Mouse (Mus musculus) gastrocnemius, postnatal 14 days (tissue): ENCODE data around the gene Nom1. TPM values are rescaled to one million over a fixed set of nuclear protein-coding genes. Genes with fewer than 3 reads are reported as not detected.
"Not testable (repeated sequence)": the region's sequence is repeated elsewhere in the genome, so short reads cannot be mapped to it uniquely, and the experiment has no call there.

ENCODE experiments used
- DNase-seq: peaks from one replicate; pipeline ENCODE4 v3.0.0; 2021; ENCODE audit warnings: mixed read lengths
- intact Hi-C: fragments of 180-260 bp; cut with DNase I; formaldehyde crosslinking; loops from one replicate; pipeline ENCODE4 v1.15.1; 2025; ENCODE audit warnings: low total_unique reads
- long read RNA-seq, 2 experiments: library from polyadenylated mRNA; stranded (forward); transcript quantifications; one replicate each; pipeline ENCODE4 v2.0.0; 2021
- total RNA-seq, 2 experiments: library from RNA; stranded (reverse); gene quantifications; 2 replicates each; pipeline ENCODE4 v1.2.3; 2021

The Nom1 gene
- total RNA-seq = 1 to 10 TPM; 8.4 to 9.2 TPM
- long read RNA-seq, experiment 1, full-length matches to known transcripts = 12 of 14 reads
- long read RNA-seq, experiment 1, partial matches to known transcripts = 0 of 14 reads
- long read RNA-seq, experiment 1, other reads (novel, unspliced or antisense) = 2 of 14 reads
- long read RNA-seq, experiment 2, full-length matches to known transcripts = 24 of 26 reads
- long read RNA-seq, experiment 2, partial matches to known transcripts = 1 of 26 reads
- long read RNA-seq, experiment 2, other reads (novel, unspliced or antisense) = 1 of 26 reads

DNA sequence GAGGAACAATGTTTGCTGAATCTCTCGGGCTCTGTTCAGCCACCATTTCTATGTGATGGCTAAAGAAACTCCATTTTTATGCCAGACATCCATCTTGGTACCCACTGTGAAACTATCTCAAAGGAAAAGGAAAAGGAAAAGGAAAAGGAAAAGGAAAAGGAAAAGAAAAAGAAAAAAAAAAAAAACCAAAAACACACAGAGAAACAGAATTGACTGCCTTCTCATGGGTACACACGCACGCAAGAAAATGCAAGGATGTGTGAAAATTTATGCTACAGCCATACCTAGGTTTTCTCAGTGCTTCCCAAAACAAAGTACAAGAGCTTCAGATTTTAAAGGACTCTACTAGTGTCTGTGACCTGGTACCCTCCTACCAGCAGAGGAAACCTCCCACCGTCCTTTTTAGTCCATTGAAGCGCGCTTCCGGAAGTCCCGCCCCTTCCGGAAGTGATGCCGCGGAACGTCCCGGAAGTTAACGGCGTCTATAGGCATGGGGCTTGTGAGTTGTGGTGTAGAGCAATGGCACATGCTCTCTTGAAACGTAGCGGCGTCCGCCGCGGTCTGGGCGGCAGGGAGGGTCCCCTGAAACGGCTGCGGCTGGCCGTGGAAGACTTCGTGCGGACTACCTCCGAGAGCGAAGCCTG, at the start of gene Nom1:
TSS of gene Nom1 (plus strand) at position 437 of the 644 bp plus-strand sequence.
- peak; percentile 85 for DNase-seq
- intact Hi-C loops = no loop called here

DNA sequence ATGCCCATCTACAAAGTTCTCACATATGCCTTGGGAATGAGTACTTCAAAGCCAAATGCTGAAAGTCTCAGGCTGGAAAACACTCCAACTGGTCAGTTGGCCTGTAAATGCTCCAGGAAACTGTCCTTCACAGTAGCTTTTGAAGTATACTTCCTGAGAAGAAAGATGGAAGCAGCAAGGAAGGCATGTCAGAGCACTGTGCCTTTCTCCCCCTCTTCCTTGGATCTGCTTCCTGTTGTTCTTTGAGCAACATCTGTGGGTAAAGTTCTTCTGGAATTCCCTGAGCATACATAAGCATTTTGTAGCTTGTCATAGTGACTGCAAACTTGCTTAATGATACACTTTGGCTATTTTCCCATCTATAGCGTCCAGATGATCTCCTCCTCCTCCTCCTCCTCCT, 46.9 kb upstream of the Nom1 start:
- DNase-seq = no peak
- intact Hi-C loops = loop anchor here (5.0 kb wide), 1 partner anchor 300 kb away; no protein-coding TSS in a partner anchor

DNA sequence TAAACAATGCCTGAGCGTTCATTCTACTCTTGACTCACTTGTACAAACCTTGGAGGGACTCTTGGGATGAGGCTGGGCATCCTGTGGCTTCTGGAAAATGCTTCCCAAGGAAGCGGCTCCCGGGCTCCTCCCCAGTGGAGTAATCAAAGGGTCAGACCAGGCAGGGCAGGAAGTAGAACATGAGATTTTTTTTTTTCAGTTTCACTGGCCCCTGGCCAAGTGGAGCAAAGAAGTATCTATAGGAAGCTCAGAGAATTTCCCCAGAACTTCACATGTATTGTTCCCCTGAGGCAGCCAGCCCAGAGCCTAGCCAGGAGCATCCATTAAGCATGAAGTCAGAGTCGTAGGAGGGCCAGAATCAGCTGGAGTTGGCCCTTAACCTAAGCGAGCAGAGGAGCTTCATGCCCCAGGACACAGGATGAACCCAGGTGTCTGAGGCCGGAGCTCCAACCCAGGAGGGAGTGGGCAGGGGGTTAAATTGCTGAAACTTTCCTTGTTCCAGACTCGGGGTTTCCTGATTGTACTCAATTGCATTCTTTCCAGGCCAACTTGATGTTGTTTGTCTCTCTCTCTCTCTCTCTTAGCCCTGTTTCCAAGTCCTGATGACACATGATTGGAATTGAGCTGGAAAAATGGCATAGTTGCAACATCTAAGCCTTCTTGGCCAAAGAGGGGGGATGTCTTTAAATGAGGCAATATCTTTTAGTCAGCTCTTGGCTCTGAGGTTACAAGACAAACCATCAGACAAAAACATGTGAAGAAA, 46.1 kb upstream of the Nom1 start:
- peak; percentile 44 for DNase-seq
- intact Hi-C loops = loop anchor here (5.0 kb wide), 1 partner anchor 299 kb away; no protein-coding TSS in a partner anchor

GRCm38 (mm10) chr5:29388944-29389765, 45.3 kb upstream of the Nom1 start:
- peak; percentile 84 for DNase-seq
- intact Hi-C loops = loop anchor here (5.0 kb wide), 1 partner anchor 298 kb away; no protein-coding TSS in a partner anchor

- no peak for DNase-seq
Observed at GRCm38 (mm10) chr5:29398427-29398826, 36.0 kb upstream of the Nom1 start.

DNA sequence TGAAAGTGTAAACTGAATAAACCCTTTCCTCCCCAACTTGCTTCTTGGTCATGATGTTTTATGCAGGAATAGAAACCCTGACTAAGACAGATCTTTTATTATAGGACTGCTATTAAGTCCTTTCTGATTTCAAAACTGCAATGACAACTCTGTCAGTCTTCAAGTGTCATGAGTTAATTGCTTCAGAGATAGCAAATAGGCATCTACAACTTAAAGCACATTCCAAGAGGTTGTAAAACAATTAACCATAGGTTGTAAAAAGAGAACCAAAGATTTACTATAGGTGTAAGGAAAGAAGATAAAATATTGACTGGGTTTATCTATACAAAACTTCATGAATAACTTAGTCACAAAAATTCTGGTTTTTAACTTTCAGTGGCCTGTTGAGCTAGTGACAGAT, 23.6 kb upstream of the Nom1 start:
- no peak for DNase-seq
- intact Hi-C loops = no loop called here

More at GRCm38 (mm10) chr5:29398427-29398826, 36.0 kb upstream of the Nom1 start:
- intact Hi-C loops = no loop called here

GRCm38 (mm10) chr5:29413041-29413440, 21.4 kb upstream of the Nom1 start:
- no peak for DNase-seq
- intact Hi-C loops = no loop called here

GRCm38 (mm10) chr5:29423330-29423729, 11.1 kb upstream of the Nom1 start:
- intact Hi-C loops, DNase-seq: not testable (repeated sequence)

- intact Hi-C loops = no loop called here
- DNase-seq = peak; percentile 48
Observed at GRCm38 (mm10) chr5:29434872-29435358, 451 bp downstream of the Nom1 start.

DNA sequence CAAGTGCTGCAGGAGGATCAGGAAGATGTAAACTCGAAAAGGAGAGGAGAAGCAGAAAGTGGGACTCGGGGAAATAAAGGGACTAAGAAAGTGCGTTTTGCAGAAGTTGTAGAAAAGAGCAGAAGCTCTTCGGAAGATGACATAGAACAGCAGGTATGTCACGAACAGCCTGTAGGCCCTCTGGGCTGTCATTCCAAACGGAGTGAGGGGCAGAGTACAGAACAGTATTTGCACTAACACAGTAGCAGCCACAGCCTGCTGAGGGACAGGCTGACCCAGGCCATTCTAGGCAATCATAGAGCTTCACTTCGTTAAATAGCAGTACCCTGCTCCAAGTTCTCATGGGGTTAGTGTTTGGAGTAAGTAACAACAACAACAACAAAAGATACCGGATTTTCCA, 1.0 kb downstream of the Nom1 start:
- intact Hi-C loops = no loop called here

GRCm38 (mm10) chr5:29436728-29437127, 2.3 kb downstream of the Nom1 start:
- intact Hi-C loops, DNase-seq: not testable (repeated sequence)

More for the DNA sequence above, 1.0 kb downstream of the Nom1 start:
- DNase-seq = no peak

- intact Hi-C loops = no loop called here
- DNase-seq = no peak
Observed at GRCm38 (mm10) chr5:29445275-29445674, 10.8 kb downstream of the Nom1 start.

DNA sequence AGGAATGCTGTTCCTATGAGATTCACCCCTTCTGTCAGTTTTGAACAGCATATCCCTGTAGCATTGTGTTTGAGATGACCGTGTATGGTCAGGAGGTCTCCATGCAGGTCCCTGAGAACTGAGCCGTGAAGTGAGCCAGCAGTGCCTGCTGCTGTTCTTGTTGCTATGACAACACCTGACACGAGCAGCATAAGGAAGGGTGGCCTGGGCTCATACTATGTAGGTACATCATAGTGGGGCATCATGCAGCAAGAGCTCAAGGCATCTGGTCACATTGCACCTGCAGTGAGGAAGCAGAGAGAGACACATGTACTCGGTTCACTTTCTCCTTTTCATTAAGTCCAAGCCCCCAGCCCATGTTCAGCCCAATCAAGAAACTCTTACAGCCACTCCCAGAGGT, 17.9 kb downstream of the Nom1 start:
- intact Hi-C loops = no loop called here
- DNase-seq = no peak

GRCm38 (mm10) chr5:29456895-29457656, 22.6 kb downstream of the Nom1 start:
- no peak for DNase-seq
- intact Hi-C loops = no loop called here

GRCm38 (mm10) chr5:29462943-29463686, 28.7 kb downstream of the Nom1 start:
- intact Hi-C loops = no loop called here
- no peak for DNase-seq

- intact Hi-C loops = no loop called here
- no peak for DNase-seq
Observed at GRCm38 (mm10) chr5:29467489-29468350, 33.3 kb downstream of the Nom1 start.
